Mouse (Mus musculus) kidney, postnatal 0 days (tissue): ENCODE results near the gene Cep295nl. TPM values are rescaled to one million over a fixed set of nuclear protein-coding genes. Genes with fewer than 3 reads are reported as not detected.

Source experiments
- ATAC-seq: fragments of 200-750 bp; cut with Nextera tagmentation; replicated peaks from 2 replicates; pipeline ENCODE4 v1.8.0; 2017; ENCODE audit warnings: low read depth, moderate number of reproducible peaks, moderate TSS enrichment, moderate library complexity; ENCODE audit not compliant: low FRiP score
- DNase-seq: peaks from one replicate; pipeline ENCODE4 v3.0.0-alpha.2; 2016; ENCODE audit warnings: low spot score
- H3K27ac ChIP-seq: fragments of 300-500 bp; sonication (generic); 2 replicates; pipeline ENCODE4 v1.5.1; 2014; ENCODE audit warnings: mild to moderate bottlenecking
- H3K27me3 ChIP-seq: fragments of 300-500 bp; sonication (generic); 2 replicates; pipeline ENCODE4 v1.6.1; 2014; ENCODE audit warnings: low read length, mixed read lengths; ENCODE audit not compliant: insufficient read depth
- H3K36me3 ChIP-seq: fragments of 300-500 bp; sonication (generic); 2 replicates; pipeline ENCODE4 v1.6.1; 2014; ENCODE audit warnings: low read length, mixed read lengths; ENCODE audit not compliant: insufficient read depth
- H3K4me1 ChIP-seq: fragments of 300-500 bp; sonication (generic); replicated peaks from 2 replicates; pipeline ENCODE4 v1.6.1; 2014; ENCODE audit warnings: antibody characterized with exemption, low read length, mixed read lengths; ENCODE audit not compliant: insufficient read depth
- H3K4me2 ChIP-seq: fragments of 300-500 bp; sonication (generic); 2 replicates; pipeline ENCODE4 v1.6.1; 2014; ENCODE audit warnings: mild to moderate bottlenecking, low read length, moderate library complexity, mixed read lengths
- H3K4me3 ChIP-seq: fragments of 300-500 bp; sonication (generic); replicated peaks from 2 replicates; pipeline ENCODE4 v1.5.1; 2014; ENCODE audit warnings: low read depth, low read length
- H3K9ac ChIP-seq: fragments of 300-500 bp; sonication (generic); 2 replicates; pipeline ENCODE4 v1.6.1; 2014; ENCODE audit warnings: low read depth, low read length
- H3K9me3 ChIP-seq: fragments of 300-500 bp; sonication (generic); replicated peaks from 2 replicates; pipeline ENCODE4 v1.6.1; 2016; ENCODE audit warnings: low read length, inconsistent platforms, mixed read lengths
- CTCF ChIP-seq: IDR thresholded peaks from 2 replicates; pipeline ENCODE4 v1.5.1; 2016; ENCODE audit warnings: antibody characterized with exemption, low read depth, mild to moderate bottlenecking, moderate library complexity
- WGBS: fragments of 180-500 bp; shearing (Covaris S2); extraction: QIAGEN DNeasy Blood & Tissue Kit; methylation state at CpG from one replicate; pipeline ENCODE4 v1.1.7; 2014; 5-methylcytosine and 5-hydroxymethylcytosine counted together
- polyA plus RNA-seq: library from polyadenylated mRNA; unstranded; fragments of >200 nt; fragmentation: Nextera tagmentation; extraction: Ambion mirVana; gene quantifications from 2 replicates; pipeline ENCODE4 v1.2.1, GENCODE M21; 2015

Gene Cep295nl
- polyA plus RNA-seq, 1 experiment from 2014 or later = 0.46 TPM

DNA sequence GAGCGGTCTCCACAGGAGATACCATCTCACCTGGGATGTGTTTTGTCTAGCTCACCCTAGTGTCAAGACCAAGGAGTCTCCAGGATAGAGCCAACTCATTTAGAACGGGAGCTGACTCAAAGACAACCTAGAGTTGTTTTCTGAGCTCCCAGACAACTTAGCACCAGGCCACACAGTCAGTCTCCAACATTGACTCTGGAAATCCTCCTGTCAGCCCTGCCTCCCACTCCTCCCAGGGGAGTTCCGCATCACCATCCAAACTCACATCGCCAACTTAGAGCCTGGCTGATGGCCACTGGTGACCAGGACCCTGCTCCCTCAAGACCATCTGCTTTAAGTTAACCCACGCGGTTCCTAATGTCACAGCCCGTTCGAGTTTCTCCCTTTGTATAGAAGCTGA is 33.2 kb upstream of the Cep295nl start:
- H3K4me2 ChIP-seq = no peak overlapping the region
- no peaks in the 10 kb centered on the region; the same call in 1 of the 2 replicates for H3K4me1 ChIP-seq
- no peak for ATAC-seq
- no peaks in the 10 kb centered on the region for H3K36me3 ChIP-seq
- H3K4me3 ChIP-seq = no peak overlapping the region
- 72% methylated on average over 8 of the region's 8 CpGs for WGBS
- TF ChIP-seq CTCF = no peak
- no peaks in the 10 kb centered on the region for H3K9me3 ChIP-seq
- H3K27ac ChIP-seq = no peak overlapping the region
- H3K27me3 ChIP-seq = no peaks in the 10 kb centered on the region
- H3K9ac ChIP-seq = no peak overlapping the region
- no peak for DNase-seq

DNA sequence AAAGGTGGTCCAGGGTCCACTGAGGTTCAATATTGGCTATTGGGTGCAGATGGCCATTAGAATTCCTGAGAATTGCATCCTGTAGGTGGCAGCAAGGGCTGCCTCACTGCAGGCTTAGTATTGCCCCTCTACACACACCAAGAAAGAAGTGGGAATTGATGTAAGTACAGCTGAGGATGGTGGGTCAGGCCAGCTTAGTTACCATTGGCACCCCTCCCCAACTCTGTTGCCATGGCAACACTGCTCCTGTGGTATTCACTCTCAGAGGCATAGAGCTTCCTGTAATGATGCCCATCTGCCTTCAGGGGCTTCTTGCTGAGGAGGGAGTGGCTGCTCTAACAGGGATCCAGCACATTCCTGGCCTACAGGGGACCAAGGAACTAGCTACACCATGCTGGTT is 32.7 kb upstream of the Cep295nl start:
- no peak for ATAC-seq
- H3K9me3 ChIP-seq = no peaks in the 10 kb centered on the region
- peak; percentile 31; the same call in 1 of the 2 replicates for TF ChIP-seq CTCF
- H3K4me3 ChIP-seq = no peak overlapping the region
- H3K4me2 ChIP-seq = no peak overlapping the region
- H3K36me3 ChIP-seq = no peaks in the 10 kb centered on the region
- no peaks in the 10 kb centered on the region for H3K27me3 ChIP-seq
- no peak for DNase-seq
- H3K9ac ChIP-seq = no peak overlapping the region
- no peaks in the 10 kb centered on the region; the same call in 1 of the 2 replicates for H3K4me1 ChIP-seq
- H3K27ac ChIP-seq = no peak overlapping the region

DNA sequence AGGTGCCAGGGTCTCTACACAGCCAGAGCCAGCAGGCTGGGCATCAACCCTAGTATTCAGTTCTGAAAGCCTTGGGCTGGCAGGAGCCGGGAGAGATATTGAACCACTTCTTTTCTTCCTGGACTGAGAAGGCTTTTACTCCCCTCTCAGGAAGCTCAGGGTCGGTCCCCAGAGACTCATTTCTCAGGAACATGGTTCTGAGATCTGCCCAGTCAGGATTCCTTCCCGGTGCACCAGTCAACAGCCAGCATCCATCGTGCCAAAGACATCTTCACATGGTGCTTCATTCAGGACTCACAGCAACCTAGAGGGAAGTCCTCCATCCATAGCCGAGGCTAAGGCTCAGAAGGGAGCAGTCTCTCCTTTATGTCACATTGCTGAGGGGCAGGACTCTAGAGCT is 32.2 kb upstream of the Cep295nl start:
- ATAC-seq (no peak), DNase-seq (no peak)
- WGBS = 67% methylated on average over 5 of the region's 5 CpGs
- Histone ChIP-seq H3K4me1 (no peaks in the 10 kb centered on the region; the same call in 1 of the 2 replicates), H3K4me3 (no peak overlapping the region), H3K9me3 (no peaks in the 10 kb centered on the region), H3K27ac (no peak overlapping the region), H3K9ac (no peak overlapping the region), H3K36me3 (no peaks in the 10 kb centered on the region), H3K4me2 (no peak overlapping the region), H3K27me3 (no peaks in the 10 kb centered on the region)
- no peak for TF ChIP-seq CTCF

DNA sequence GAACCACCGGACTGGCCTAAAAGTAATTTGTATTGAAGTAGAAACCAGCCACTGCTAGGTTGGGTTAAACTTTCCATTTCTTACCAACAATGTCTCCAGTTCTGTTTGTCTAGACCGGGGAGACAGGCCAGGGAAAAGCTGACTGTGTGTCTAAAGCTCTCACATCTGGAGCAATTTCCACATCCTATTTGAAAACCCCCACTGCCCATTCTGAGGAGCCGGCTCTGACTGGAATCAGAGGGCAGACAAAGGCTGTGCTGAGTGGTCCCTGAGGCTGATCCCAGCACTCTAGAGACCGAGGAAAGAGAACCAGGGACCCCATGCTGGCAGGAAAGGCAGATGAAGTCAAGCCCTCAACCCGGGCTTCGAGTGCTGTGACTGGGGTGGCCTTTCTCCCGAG is 30.3 kb upstream of the Cep295nl start:
- no peak for TF ChIP-seq CTCF
- no peak overlapping the region for H3K9ac ChIP-seq
- H3K27ac ChIP-seq = no peak overlapping the region
- H3K4me3 ChIP-seq = no peak overlapping the region
- no peaks in the 10 kb centered on the region for H3K36me3 ChIP-seq
- no peak for ATAC-seq
- H3K9me3 ChIP-seq = no peaks in the 10 kb centered on the region
- H3K4me2 ChIP-seq = no peak overlapping the region
- H3K27me3 ChIP-seq = no peaks in the 10 kb centered on the region
- DNase-seq = no peak
- no peaks in the 10 kb centered on the region; the same call in 1 of the 2 replicates for H3K4me1 ChIP-seq
- WGBS = 61% methylated on average over 7 of the region's 7 CpGs

DNA sequence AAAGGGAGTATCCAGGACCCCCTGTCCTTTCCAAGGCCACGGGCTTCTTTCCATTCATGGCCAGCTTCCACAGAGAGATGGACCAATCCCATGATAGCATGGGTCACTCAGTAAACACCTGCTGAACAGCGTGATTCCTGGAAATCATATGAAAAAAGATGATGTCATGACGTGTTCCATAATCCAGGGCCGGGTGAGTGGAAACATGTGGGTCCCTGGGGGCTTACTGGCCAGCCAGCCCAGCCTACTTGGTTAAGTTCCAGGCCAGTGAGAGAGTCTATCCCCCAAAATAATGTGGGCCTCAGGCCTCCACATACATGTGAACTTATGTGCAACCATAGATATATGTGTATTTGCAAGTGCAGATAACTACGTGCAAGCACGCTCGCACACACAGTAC is 29.6 kb upstream of the Cep295nl start:
- DNase-seq (no peak), ATAC-seq (no peak)
- Histone ChIP-seq H3K4me1 (no peaks in the 10 kb centered on the region; the same call in 1 of the 2 replicates), H3K4me2 (no peak overlapping the region), H3K36me3 (no peaks in the 10 kb centered on the region), H3K9me3 (no peaks in the 10 kb centered on the region), H3K9ac (no peak overlapping the region), H3K27ac (no peak overlapping the region), H3K4me3 (no peak overlapping the region), H3K27me3 (no peaks in the 10 kb centered on the region)
- TF ChIP-seq CTCF = no peak
- WGBS = 79% methylated on average over 7 of the region's 7 CpGs

DNA sequence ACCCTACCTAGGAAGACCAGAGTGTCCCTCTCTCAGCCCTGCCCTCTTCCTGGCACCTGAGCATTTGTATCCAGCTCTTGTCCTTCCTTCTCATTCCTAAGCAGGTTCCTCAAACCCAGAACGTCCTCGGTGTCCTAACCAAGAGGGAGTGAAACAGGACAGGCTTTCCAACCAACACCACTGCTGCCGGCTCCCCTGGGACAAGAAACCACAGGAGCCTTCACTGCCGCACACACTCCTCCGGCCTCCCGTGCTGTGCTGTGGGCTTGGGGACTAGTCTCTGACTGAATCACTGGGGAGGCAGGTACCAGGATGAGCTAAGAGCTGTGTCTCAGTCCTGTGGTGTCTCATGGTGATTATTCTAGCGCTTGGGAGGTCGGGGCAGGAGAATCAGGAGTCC is 27.4 kb upstream of the Cep295nl start:
- Histone ChIP-seq H3K27me3 (no peaks in the 10 kb centered on the region), H3K27ac (no peak overlapping the region), H3K9ac (no peak overlapping the region), H3K9me3 (no peaks in the 10 kb centered on the region), H3K36me3 (no peaks in the 10 kb centered on the region), H3K4me3 (no peak overlapping the region), H3K4me1 (no peaks in the 10 kb centered on the region), H3K4me2 (no peak overlapping the region)
- TF ChIP-seq CTCF = no peak
- WGBS = 72% methylated on average over 8 of the region's 8 CpGs
- DNase-seq (no peak), ATAC-seq (no peak)

DNA sequence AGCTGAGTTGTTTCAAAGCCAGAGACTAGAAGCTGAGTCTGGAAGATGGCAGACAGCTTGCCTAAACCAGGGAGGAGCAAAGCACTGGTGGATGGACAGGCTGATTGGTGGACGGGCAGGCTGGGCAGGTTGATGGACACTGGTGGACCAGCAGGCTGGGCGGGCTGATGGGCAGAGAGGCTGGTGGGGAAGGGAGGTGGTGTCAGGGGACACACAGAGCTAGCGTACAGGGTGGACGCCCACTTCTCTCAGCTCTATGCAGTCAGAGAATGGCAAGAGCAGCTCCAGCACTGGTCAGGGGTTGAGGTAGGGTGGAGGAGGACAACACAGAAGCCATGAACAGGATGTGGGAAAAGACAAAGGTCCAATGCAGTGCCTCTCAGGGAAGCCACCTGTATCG is 27.0 kb upstream of the Cep295nl start:
- Histone ChIP-seq H3K36me3 (no peaks in the 10 kb centered on the region), H3K27me3 (no peaks in the 10 kb centered on the region), H3K4me1 (no peaks in the 10 kb centered on the region), H3K9me3 (no peaks in the 10 kb centered on the region), H3K27ac (no peak overlapping the region), H3K4me2 (no peak overlapping the region), H3K9ac (no peak overlapping the region), H3K4me3 (no peak overlapping the region)
- 91% methylated on average over 5 of the region's 5 CpGs for WGBS
- DNase-seq (no peak), ATAC-seq (no peak)
- no peak for TF ChIP-seq CTCF
